Mouse (Mus musculus): ENCODE results near the gene Vpreb2. TPM values are rescaled to one million over a fixed set of nuclear protein-coding genes. Genes with fewer than 3 reads are reported as not detected.
"Not testable (repeated sequence)": the region's sequence is repeated elsewhere in the genome, so short reads cannot be mapped to it uniquely, and the experiment has no call there.

The Vpreb2 gene
- polyA plus RNA-seq, 1 experiment from 2014 or later: not detected

DNA sequence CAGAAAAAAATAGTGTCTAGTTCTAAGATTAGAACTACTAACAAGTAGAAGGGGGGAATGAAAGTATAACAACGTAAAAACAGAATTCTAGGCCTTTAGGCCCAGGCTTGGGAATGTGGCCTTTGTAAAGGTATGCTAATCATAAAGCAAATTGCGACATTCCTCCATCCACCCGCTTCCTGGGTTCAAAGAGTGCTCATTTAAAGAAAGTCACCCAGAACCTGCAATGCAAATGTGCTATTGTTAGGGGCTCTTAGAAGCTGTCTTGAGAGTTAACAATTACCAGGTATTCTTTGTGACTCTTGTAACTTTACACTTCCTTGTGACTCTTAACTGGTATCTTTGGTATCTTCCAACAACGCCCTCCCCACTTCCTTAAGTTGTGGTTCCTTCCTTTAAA is 36.3 kb downstream of the Vpreb2 start:
- not testable (repeated sequence) for H3K4me3 ChIP-seq (ENCODE audit: low read length); H3K9ac ChIP-seq (ENCODE audit: low read length); H3K27me3 ChIP-seq (ENCODE audit: control insufficient read depth, insufficient read depth, low read length); H3K9me3 ChIP-seq (replicated peaks; ENCODE audit: control insufficient read depth, low read length); H3K4me1 ChIP-seq (ENCODE audit: control insufficient read depth, insufficient read depth, low read length); H3K4me2 ChIP-seq (ENCODE audit: low read depth, low read length); H3K27ac ChIP-seq (ENCODE audit: low read length); H3K36me3 ChIP-seq (ENCODE audit: control insufficient read depth, insufficient read depth); ATAC-seq (replicated peaks; ENCODE audit: extremely low read depth, insufficient read depth, low FRiP score)
- 71% methylated on average over 4 of the region's 4 CpGs for WGBS

DNA sequence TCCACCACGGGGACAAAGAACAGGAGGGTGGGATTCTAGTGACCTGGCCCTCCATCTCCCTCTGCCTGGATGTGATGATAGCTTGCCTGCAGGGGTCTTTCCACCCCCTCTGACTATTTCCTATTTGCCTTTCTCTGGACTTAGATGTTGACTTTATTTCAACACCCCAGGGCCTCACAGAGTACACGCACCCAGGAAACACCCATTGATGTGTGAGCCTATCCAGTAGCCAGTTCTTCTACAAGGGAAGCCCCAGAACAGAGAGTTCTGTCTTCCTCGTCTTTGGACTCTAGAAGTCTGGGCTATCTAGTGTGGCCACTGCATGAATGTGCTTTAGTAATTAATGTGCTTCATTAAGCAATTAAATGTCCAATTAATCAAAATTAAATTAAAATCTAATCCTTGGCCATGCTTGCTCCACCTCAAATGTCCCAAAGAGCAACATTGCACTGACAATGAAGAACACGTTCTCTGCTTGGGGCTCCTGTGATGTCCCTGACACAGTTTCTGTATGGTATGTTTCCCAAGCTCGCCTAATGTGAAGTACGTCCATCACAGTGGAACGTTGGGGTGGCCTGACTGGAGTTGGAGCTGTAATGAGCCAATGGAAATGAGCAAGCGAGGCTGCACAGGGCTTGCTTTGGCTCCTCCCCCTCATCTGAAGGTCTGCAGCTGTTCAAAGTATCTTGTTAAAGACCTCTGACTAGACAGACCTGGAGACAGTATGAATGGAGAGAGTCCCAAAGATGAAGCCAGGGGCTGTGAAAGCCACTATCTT is 42.7 kb downstream of the Vpreb2 start:
- Histone ChIP-seq H3K4me2 (ENCODE audit: low read depth, low read length) (no peak overlapping the region), H3K9ac (ENCODE audit: low read length) (no peak overlapping the region), H3K27ac (ENCODE audit: low read length) (no peak overlapping the region), H3K36me3 (ENCODE audit: control insufficient read depth, insufficient read depth) (no peaks in the 10 kb centered on the region), H3K9me3 (replicated peaks; ENCODE audit: control insufficient read depth, low read length) (no peaks in the 10 kb centered on the region), H3K4me1 (ENCODE audit: control insufficient read depth, insufficient read depth, low read length) (no peaks in the 10 kb centered on the region), H3K4me3 (ENCODE audit: low read length) (no peak overlapping the region), H3K27me3 (ENCODE audit: control insufficient read depth, insufficient read depth, low read length) (no peaks in the 10 kb centered on the region; the same call in 1 of the 2 replicates)
- no peak for ATAC-seq (replicated peaks; ENCODE audit: extremely low read depth, insufficient read depth, low FRiP score)
- 65% methylated on average over 8 of the region's 8 CpGs for WGBS

DNA sequence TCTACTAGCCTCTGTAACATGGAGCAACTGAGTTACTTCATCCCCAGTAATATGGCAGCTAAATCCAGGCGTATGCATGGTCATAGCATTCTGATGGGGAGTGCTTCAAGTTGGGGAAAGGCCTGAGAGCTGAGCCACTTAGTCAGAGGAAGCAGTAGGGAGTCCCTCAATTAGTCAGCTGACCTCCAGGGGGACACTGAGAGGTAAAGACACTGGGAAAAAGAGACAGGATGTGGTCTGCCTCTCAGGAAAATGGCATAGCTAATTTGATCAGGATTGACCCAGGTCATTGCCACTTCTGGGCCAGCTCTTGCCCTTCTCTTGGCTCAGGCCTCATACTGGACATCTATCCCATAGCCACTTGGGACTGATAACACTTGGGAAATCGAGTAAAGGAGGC is 47.1 kb downstream of the Vpreb2 start:
- ATAC-seq (replicated peaks; ENCODE audit: extremely low read depth, insufficient read depth, low FRiP score): no peak
- WGBS: 47% methylated on average over 2 of the region's 2 CpGs
- Histone ChIP-seq H3K27ac (ENCODE audit: low read length) (no peak overlapping the region), H3K36me3 (ENCODE audit: control insufficient read depth, insufficient read depth) (no peaks in the 10 kb centered on the region), H3K9ac (ENCODE audit: low read length) (no peak overlapping the region), H3K4me2 (ENCODE audit: low read depth, low read length) (no peak overlapping the region), H3K9me3 (replicated peaks; ENCODE audit: control insufficient read depth, low read length) (no peaks in the 10 kb centered on the region), H3K4me1 (ENCODE audit: control insufficient read depth, insufficient read depth, low read length) (no peaks in the 10 kb centered on the region), H3K27me3 (ENCODE audit: control insufficient read depth, insufficient read depth, low read length) (no peaks in the 10 kb centered on the region; the same call in 1 of the 2 replicates), H3K4me3 (ENCODE audit: low read length) (no peak overlapping the region)

Other genes starting within 250 kb of the Vpreb2 start
- gene Med15, start 247.5 kb upstream of the Vpreb2 start, polyA plus RNA-seq (2015; fragmentation: Nextera tagmentation; extraction: Ambion mirVana): 32.3 and 35.9 TPM in 2 replicates
- gene Klhl22, start 220.8 kb upstream of the Vpreb2 start, polyA plus RNA-seq (2015; fragmentation: Nextera tagmentation; extraction: Ambion mirVana): 36.4 and 39.6 TPM in 2 replicates
- gene Scarf2, start 183.1 kb upstream of the Vpreb2 start, polyA plus RNA-seq (2015; fragmentation: Nextera tagmentation; extraction: Ambion mirVana): 4.3 and 5.5 TPM in 2 replicates
- gene B830017H08Rik, start 147.3 kb upstream of the Vpreb2 start, polyA plus RNA-seq (2015; fragmentation: Nextera tagmentation; extraction: Ambion mirVana): not detected in 2 replicates
- gene Car15, start 142.1 kb upstream of the Vpreb2 start, polyA plus RNA-seq (2015; fragmentation: Nextera tagmentation; extraction: Ambion mirVana): 2.0 and 2.6 TPM in 2 replicates
- gene Gm20518, start 88.8 kb upstream of the Vpreb2 start, polyA plus RNA-seq (2015; fragmentation: Nextera tagmentation; extraction: Ambion mirVana): 0.14 and 0.32 TPM in 2 replicates
- 0.04 and 0.05 TPM in 2 replicates for gene Tssk1, start 86.2 kb upstream of the Vpreb2 start, polyA plus RNA-seq (2015; fragmentation: Nextera tagmentation; extraction: Ambion mirVana)
- gene Dgcr2, start 81.9 kb upstream of the Vpreb2 start, polyA plus RNA-seq (2015; fragmentation: Nextera tagmentation; extraction: Ambion mirVana): 46.9 and 55.2 TPM in 2 replicates
- not detected in 2 replicates for gene Tssk2, start 81.8 kb upstream of the Vpreb2 start, polyA plus RNA-seq (2015; fragmentation: Nextera tagmentation; extraction: Ambion mirVana)
- gene Ess2, start 69.1 kb upstream of the Vpreb2 start, polyA plus RNA-seq (2015; fragmentation: Nextera tagmentation; extraction: Ambion mirVana): 31.6 and 32.7 TPM in 2 replicates
- not detected in 2 replicates for gene Gsc2, start 65.4 kb upstream of the Vpreb2 start, polyA plus RNA-seq (2015; fragmentation: Nextera tagmentation; extraction: Ambion mirVana)
- gene Slc25a1, start 52.2 kb upstream of the Vpreb2 start, polyA plus RNA-seq (2015; fragmentation: Nextera tagmentation; extraction: Ambion mirVana): 27.2 and 27.9 TPM in 2 replicates
- 67.4 and 67.8 TPM in 2 replicates for gene Dgcr6, start 72.4 kb downstream of the Vpreb2 start, polyA plus RNA-seq (2015; fragmentation: Nextera tagmentation; extraction: Ambion mirVana)
- gene Prodh, start 109.8 kb downstream of the Vpreb2 start, polyA plus RNA-seq (2015; fragmentation: Nextera tagmentation; extraction: Ambion mirVana): 7.2 and 7.3 TPM in 2 replicates
- gene Rtn4r, start 147.2 kb downstream of the Vpreb2 start, polyA plus RNA-seq (2015; fragmentation: Nextera tagmentation; extraction: Ambion mirVana): 0.16 and 0.85 TPM in 2 replicates
- 0.17 TPM in 1 of 2 replicates, not detected in the other for gene Ccdc188, start 237.5 kb downstream of the Vpreb2 start, polyA plus RNA-seq (2015; fragmentation: Nextera tagmentation; extraction: Ambion mirVana)